Mouse (Mus musculus) midbrain, postnatal 0 days (tissue): Measurements from ENCODE around the gene Elovl4. TPM values are rescaled to one million over a fixed set of nuclear protein-coding genes. Genes with fewer than 3 reads are reported as not detected.

Source experiments
- ATAC-seq: fragments of 200-750 bp; cut with Nextera tagmentation; 2 replicates; pipeline ENCODE4 v1.8.0; 2017; ENCODE audit warnings: moderate number of reproducible peaks, mild to moderate bottlenecking, moderate TSS enrichment, moderate library complexity; ENCODE audit not compliant: low FRiP score
- DNase-seq: peaks from one replicate; pipeline ENCODE4 v3.0.0-alpha.2; 2015; ENCODE audit warnings: low spot score
- H3K27ac ChIP-seq: fragments of 300-500 bp; sonication (generic); 2 replicates; pipeline ENCODE4 v1.5.1; 2014; ENCODE audit warnings: low read depth, mild to moderate bottlenecking, low read length, mixed read lengths
- H3K27me3 ChIP-seq: fragments of 300-500 bp; sonication (generic); 2 replicates; pipeline ENCODE4 v1.6.1; 2014; ENCODE audit warnings: low read length, control low read depth, mixed read lengths; ENCODE audit not compliant: insufficient read depth
- H3K36me3 ChIP-seq: fragments of 300-500 bp; sonication (generic); 2 replicates; pipeline ENCODE4 v1.6.1; 2014; ENCODE audit warnings: low read length, control low read depth, mixed read lengths; ENCODE audit not compliant: insufficient read depth
- H3K4me1 ChIP-seq: fragments of 300-500 bp; sonication (generic); 2 replicates; pipeline ENCODE4 v1.6.1; 2014; ENCODE audit warnings: mild to moderate bottlenecking, control low read depth, antibody characterized with exemption, low read length, mixed read lengths; ENCODE audit not compliant: insufficient read depth
- H3K4me2 ChIP-seq: fragments of 300-500 bp; sonication (generic); 2 replicates; pipeline ENCODE4 v1.6.1; 2014; ENCODE audit warnings: low read depth, mild to moderate bottlenecking, low read length, mixed read lengths; ENCODE audit not compliant: poor library complexity, severe bottlenecking
- H3K4me3 ChIP-seq: fragments of 300-500 bp; sonication (generic); 2 replicates; pipeline ENCODE4 v1.5.1; 2014; ENCODE audit warnings: low read depth, mild to moderate bottlenecking, low read length, moderate library complexity
- H3K9ac ChIP-seq: fragments of 300-500 bp; sonication (generic); replicated peaks from 2 replicates; pipeline ENCODE4 v1.6.1; 2014; ENCODE audit warnings: mild to moderate bottlenecking, low read length, moderate library complexity, mixed read lengths; ENCODE audit not compliant: poor library complexity, severe bottlenecking
- H3K9me3 ChIP-seq: fragments of 300-500 bp; sonication (generic); 2 replicates; pipeline ENCODE4 v1.6.1; 2016; ENCODE audit warnings: low read length, control low read depth
- CTCF ChIP-seq: IDR thresholded peaks from 2 replicates; pipeline ENCODE4 v1.5.1; 2016; ENCODE audit warnings: antibody characterized with exemption, mild to moderate bottlenecking
- WGBS: fragments of 180-500 bp; shearing (Covaris S2); extraction: QIAGEN DNeasy Blood & Tissue Kit; methylation state at CpG from one replicate; pipeline ENCODE4 v1.1.7; 2014; 5-methylcytosine and 5-hydroxymethylcytosine counted together
- polyA plus RNA-seq: library from polyadenylated mRNA; unstranded; fragments of >200 nt; fragmentation: Nextera tagmentation; extraction: Ambion mirVana; gene quantifications from 2 replicates; pipeline ENCODE4 v1.2.1, GENCODE M21; 2015
- total RNA-seq: library from RNA; depleted of rRNA; stranded (reverse); fragments of >200 nt; gene quantifications from 2 replicates; pipeline ENCODE4 v1.2.3, GENCODE M21; 2014

Elovl4 gene
- total and polyA plus RNA-seq, 2 experiments from 2014 or later, result 86.0 to 159 TPM

DNA sequence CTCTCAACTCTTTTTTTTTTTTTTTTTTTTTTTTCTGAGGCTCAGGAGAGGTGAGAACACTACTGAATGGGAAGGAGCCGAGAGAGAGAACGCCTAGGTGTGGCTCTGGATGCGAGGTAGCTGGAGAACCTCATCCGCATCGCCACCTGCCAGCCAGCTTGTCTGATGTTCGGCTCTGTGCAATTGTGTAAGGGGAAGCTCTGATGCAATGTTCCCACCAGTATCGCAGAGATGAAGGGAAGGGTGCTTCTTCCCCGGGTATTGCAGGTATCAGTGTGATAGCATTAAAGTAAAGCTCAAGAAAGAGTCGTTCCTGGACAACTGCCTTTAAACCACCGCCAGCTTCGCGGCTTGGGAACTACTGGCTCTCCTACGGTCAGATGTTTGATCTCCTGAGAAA lies 1.7 kb downstream of the Elovl4 start:
- no peak for TF ChIP-seq CTCF
- H3K9ac ChIP-seq, result peak overlapping the region; percentile 15; the same call in 1 of the 2 replicates
- 46% methylated on average over 13 of the region's 13 CpGs for WGBS

GRCm38 (mm10) chr9:83797898-83798297 lies 8.2 kb downstream of the Elovl4 start:
- Histone ChIP-seq H3K4me2 (no peak overlapping the region), H3K4me1 (no peaks in the 10 kb centered on the region), H3K4me3 (no peak overlapping the region), H3K36me3 (no peaks in the 10 kb centered on the region), H3K27ac (no peak overlapping the region), H3K9ac (no peak overlapping the region), H3K27me3 (no peaks in the 10 kb centered on the region), H3K9me3 (no peaks in the 10 kb centered on the region)
- no peak for TF ChIP-seq CTCF
- DNase-seq (no peak), ATAC-seq (0 out of 2 replicates have a peak, but pooled peaks have one; percentile 15)
- WGBS, result 69% methylated on average over 8 of the region's 8 CpGs

More for the DNA sequence above, 1.7 kb downstream of the Elovl4 start:
- Histone ChIP-seq H3K4me2 (peak overlapping the region; percentile 66), H3K4me1 (peaks cover 8% of the 10 kb centered on the region; the same call in 1 of the 2 replicates), H3K27ac (no peak overlapping the region), H3K36me3 (no peaks in the 10 kb centered on the region), H3K4me3 (peak overlapping the region; percentile 85), H3K27me3 (no peaks in the 10 kb centered on the region), H3K9me3 (no peaks in the 10 kb centered on the region)
- no peak for ATAC-seq
- DNase-seq, result no peak

GRCm38 (mm10) chr9:83796875-83797274 lies 9.2 kb downstream of the Elovl4 start:
- H3K4me3 ChIP-seq, result no peak overlapping the region
- H3K4me1 ChIP-seq, result no peaks in the 10 kb centered on the region
- no peaks in the 10 kb centered on the region for H3K36me3 ChIP-seq
- H3K9me3 ChIP-seq, result no peaks in the 10 kb centered on the region
- no peak overlapping the region for H3K4me2 ChIP-seq
- H3K27me3 ChIP-seq, result no peaks in the 10 kb centered on the region
- no peak for TF ChIP-seq CTCF
- DNase-seq (no peak), ATAC-seq (no peak)
- H3K27ac ChIP-seq, result no peak overlapping the region
- no peak overlapping the region for H3K9ac ChIP-seq
- 92% methylated on average over 7 of the region's 7 CpGs for whole genome bisulfite sequencing

- no peak overlapping the region for H3K4me3 ChIP-seq
- H3K9me3 ChIP-seq, result no peaks in the 10 kb centered on the region
- 92% methylated on average over 6 of the region's 6 CpGs for WGBS
- no peak for DNase-seq
- H3K4me2 ChIP-seq, result no peak overlapping the region
- no peak overlapping the region for H3K9ac ChIP-seq
- TF ChIP-seq CTCF, result no peak
- H3K4me1 ChIP-seq, result no peaks in the 10 kb centered on the region
- ATAC-seq, result no peak
- peaks cover 12% of the 10 kb centered on the region for H3K36me3 ChIP-seq
- no peaks in the 10 kb centered on the region for H3K27me3 ChIP-seq
- no peak overlapping the region for H3K27ac ChIP-seq
Measured at GRCm38 (mm10) chr9:83789326-83789725, 16.8 kb downstream of the Elovl4 start.

DNA sequence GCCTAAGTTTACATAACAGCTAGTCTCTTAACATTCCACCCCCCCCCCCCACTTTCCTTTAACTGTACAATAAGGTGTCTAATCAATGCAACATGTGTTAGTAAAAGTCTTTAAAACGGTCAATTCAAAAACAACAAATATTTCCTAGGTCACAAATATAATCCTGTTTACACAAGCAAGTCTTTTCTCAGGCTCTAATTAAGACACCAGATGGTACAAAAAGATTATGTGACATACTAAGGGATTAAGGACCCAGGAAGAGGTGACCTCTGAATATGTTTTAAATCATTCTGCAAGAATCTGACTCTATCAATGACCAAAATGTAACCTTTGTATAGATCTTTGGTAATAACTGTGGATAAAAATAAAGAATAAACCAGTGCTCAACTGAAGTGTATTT lies 20.6 kb downstream of the Elovl4 start:
- no peak overlapping the region for H3K4me2 ChIP-seq
- no peaks in the 10 kb centered on the region for H3K4me1 ChIP-seq
- ATAC-seq (no peak), DNase-seq (no peak)
- H3K9ac ChIP-seq, result no peak overlapping the region
- 81% methylated on average over 1 of the region's 1 CpGs for WGBS
- H3K4me3 ChIP-seq, result no peak overlapping the region
- no peak overlapping the region for H3K27ac ChIP-seq
- H3K9me3 ChIP-seq, result no peaks in the 10 kb centered on the region
- peaks cover 26% of the 10 kb centered on the region for H3K36me3 ChIP-seq
- TF ChIP-seq CTCF, result no peak
- H3K27me3 ChIP-seq, result no peaks in the 10 kb centered on the region

DNA sequence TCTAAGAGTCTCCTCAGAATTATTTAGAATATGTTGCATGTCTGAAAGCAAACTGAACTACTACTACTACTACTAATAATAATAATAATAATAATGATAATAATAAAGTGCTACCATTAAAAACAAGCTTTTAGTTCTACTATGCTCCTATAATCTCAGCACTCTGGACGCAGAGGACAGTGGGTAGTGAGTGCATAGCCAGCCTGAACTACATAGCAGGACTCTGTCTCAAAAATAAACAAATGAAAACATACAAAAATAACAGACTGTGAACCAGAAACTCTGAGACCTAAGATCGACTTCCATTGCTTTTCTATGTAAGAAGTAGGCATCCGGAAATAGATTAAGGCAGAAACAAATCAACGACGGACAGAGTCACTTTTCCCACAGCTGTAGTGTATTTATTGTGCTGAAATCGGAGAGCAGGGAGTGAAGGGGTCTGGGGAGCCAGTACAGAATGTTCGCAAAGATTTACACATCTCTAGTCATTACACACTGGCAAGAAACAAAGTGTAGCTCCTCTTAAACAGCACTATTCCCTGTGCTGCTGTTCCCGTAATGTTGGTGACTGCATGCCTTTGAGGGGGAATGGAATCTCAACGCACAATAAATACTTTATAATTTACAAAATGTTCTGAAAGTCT lies 27.6 kb downstream of the Elovl4 start:
- Histone ChIP-seq H3K36me3 (peaks cover 24% of the 10 kb centered on the region), H3K4me2 (no peak overlapping the region), H3K9me3 (no peaks in the 10 kb centered on the region), H3K27me3 (no peaks in the 10 kb centered on the region), H3K9ac (no peak overlapping the region), H3K4me1 (no peaks in the 10 kb centered on the region), H3K27ac (no peak overlapping the region), H3K4me3 (no peak overlapping the region)
- WGBS, result 83% methylated on average over 9 of the region's 9 CpGs
- TF ChIP-seq CTCF, result no peak
- DNase-seq (no peak), ATAC-seq (no peak)
